Mouse (Mus musculus) cerebellum, adult 11-12 months (tissue): ENCODE measurements at regions not wholly inside any gene's neighbourhood (a gene's known extent, or its start where the extent isn't known, plus 50 kb on each side); places are given as distances from the start of the nearest gene placed in this dataset.
"Not testable (repeated sequence)": the region's sequence is repeated elsewhere in the genome, so short reads cannot be mapped to it uniquely, and the experiment has no call there.

Experiments used
- DNase-seq: peaks from one replicate; pipeline ENCODE4 v3.0.0; 2022

GRCm38 (mm10) chr15:90400326-90401280 is 176.5 kb downstream of the Alg10b start:
- no peak for DNase-seq

- DNase-seq: no peak
Observed at GRCm38 (mm10) chr15:90420776-90421175, 196.7 kb downstream of the Alg10b start.

- DNase-seq: no peak
Observed at GRCm38 (mm10) chr15:90422122-90422614, 198.1 kb downstream of the Alg10b start.

- DNase-seq: not testable (repeated sequence)
Observed at GRCm38 (mm10) chr15:90431048-90431447, 206.9 kb downstream of the Alg10b start.

- no peak for DNase-seq
Observed at GRCm38 (mm10) chr15:90432154-90432553, 208.0 kb downstream of the Alg10b start.

GRCm38 (mm10) chr15:90435286-90435685 is 211.2 kb downstream of the Alg10b start:
- DNase-seq: no peak
